Mouse (Mus musculus): ENCODE measurements at regions not wholly inside any gene's neighbourhood (a gene's known extent, or its start where the extent isn't known, plus 50 kb on each side); places are given as distances from the start of the nearest gene placed in this dataset.

DNA sequence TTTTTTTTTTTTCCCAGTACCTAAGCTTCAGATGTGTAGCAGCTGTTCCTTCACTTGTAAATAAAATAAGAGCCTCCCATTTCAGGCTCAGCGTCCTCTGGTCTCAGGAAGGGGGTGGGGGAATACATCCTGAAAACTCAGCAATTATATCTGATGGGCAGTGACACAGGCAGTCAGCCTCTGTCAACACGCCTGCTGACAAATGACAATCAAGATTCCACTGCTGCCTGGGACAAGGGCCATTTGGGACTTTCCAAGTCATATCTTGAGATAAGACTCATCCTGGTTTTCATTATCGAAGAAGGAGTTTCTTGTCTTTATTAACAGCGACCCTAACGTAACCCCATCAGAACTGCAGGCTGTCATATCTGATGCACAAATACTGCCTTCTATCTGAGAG is 187.9 kb upstream of the Pum3 start:
- TF ChIP-seq EP300 (IDR thresholded peaks at IDR 0.05; ENCODE audit: low read depth in 1 of 2, low read length in 2 of 2) (no peak), GATA1 (IDR thresholded peaks at IDR 0.05; ENCODE audit: low read depth, low read length) (no peak)

Data from MEL (cell line).